Mouse (Mus musculus) limb, embryonic 15.5 days (tissue): ENCODE measurements around the gene BC055324. TPM values are rescaled to one million over a fixed set of nuclear protein-coding genes. Genes with fewer than 3 reads are reported as not detected.
A peak's percentile ranks its signal among the peaks of the same experiment; 100 is the strongest.
"Not testable (repeated sequence)": the region's sequence is repeated elsewhere in the genome, so short reads cannot be mapped to it uniquely, and the experiment has no call there.

Experiments
- ATAC-seq: fragments of 200-750 bp; cut with Nextera tagmentation; 2 replicates; pipeline ENCODE4 v1.8.0; 2017; ENCODE audit warnings: low read depth, moderate TSS enrichment; ENCODE audit not compliant: insufficient number of reproducible peaks, low FRiP score, low TSS enrichment
- H3K27ac ChIP-seq: fragments of 300-500 bp; sonication (generic); 2 replicates; pipeline ENCODE4 v1.5.1; 2015; ENCODE audit warnings: moderate library complexity, mild to moderate bottlenecking, inconsistent platforms
- H3K27me3 ChIP-seq: fragments of 300-500 bp; sonication (generic); 2 replicates; pipeline ENCODE4 v1.6.1; 2015; ENCODE audit warnings: inconsistent platforms
- H3K36me3 ChIP-seq: fragments of 300-500 bp; sonication (generic); 2 replicates; pipeline ENCODE4 v1.6.1; 2015; ENCODE audit warnings: inconsistent platforms
- H3K4me1 ChIP-seq: fragments of 300-500 bp; sonication (generic); 2 replicates; pipeline ENCODE4 v1.6.1; 2015; ENCODE audit warnings: inconsistent platforms
- H3K4me2 ChIP-seq: fragments of 300-500 bp; sonication (generic); 2 replicates; pipeline ENCODE4 v1.6.1; 2015; ENCODE audit warnings: mild to moderate bottlenecking, inconsistent platforms
- H3K4me3 ChIP-seq: fragments of 300-500 bp; sonication (generic); 2 replicates; pipeline ENCODE4 v1.5.1; 2015; ENCODE audit warnings: mild to moderate bottlenecking, inconsistent platforms
- H3K9ac ChIP-seq: fragments of 300-500 bp; sonication (generic); 2 replicates; pipeline ENCODE4 v1.6.1; 2015; ENCODE audit warnings: inconsistent platforms
- H3K9me3 ChIP-seq: fragments of 300-500 bp; sonication (generic); 2 replicates; pipeline ENCODE4 v1.6.1; 2016; ENCODE audit warnings: inconsistent platforms
- WGBS: fragments of 180-500 bp; shearing (Covaris S2); methylation state at CpG from one replicate; pipeline ENCODE4 v1.1.7; 2015; 5-methylcytosine and 5-hydroxymethylcytosine counted together
- polyA plus RNA-seq: library from polyadenylated mRNA; unstranded; fragments of >200 nt; fragmentation: Nextera tagmentation; extraction: Ambion mirVana; gene quantifications from 2 replicates; pipeline ENCODE4 v1.2.1, GENCODE M21; 2015

Gene BC055324
- 16.2 and 17.4 TPM in 2 replicates for polyA plus RNA-seq

- Histone ChIP-seq H3K9ac (peak within 1 kb of the TSS; percentile 64), H3K27me3 (no peaks in the 10 kb centered on the region), H3K27ac (peak within 1 kb of the TSS; percentile 85), H3K4me3 (peak within 1 kb of the TSS; percentile 81), H3K36me3 (peaks cover 6% of the 10 kb centered on the region; the same call in 1 of the 2 replicates), H3K9me3 (no peaks in the 10 kb centered on the region), H3K4me2 (peak within 1 kb of the TSS; percentile 64), H3K4me1 (peaks cover 7% of the 10 kb centered on the region; the same call in 1 of the 2 replicates)
- peak; percentile 94 for ATAC-seq
- WGBS: 3% methylated on average over 43 of the region's 43 CpGs
Observed at GRCm38 (mm10) chr1:163994721-163995608, at the start of gene BC055324, which contains the start of gene Mettl18. Gene BC055324 (minus strand): TSS chr1:163994796. Gene Mettl18 (plus strand): TSS chr1:163994889.

- H3K27ac ChIP-seq: no peak overlapping the region
- WGBS: 57% methylated on average over 3 of the region's 3 CpGs
- no peaks in the 10 kb centered on the region for H3K27me3 ChIP-seq
- no peaks in the 10 kb centered on the region for H3K36me3 ChIP-seq
- ATAC-seq: no peak
- H3K4me1 ChIP-seq: no peaks in the 10 kb centered on the region
- H3K4me2 ChIP-seq: no peak overlapping the region
- H3K4me3 ChIP-seq: no peak overlapping the region
- H3K9me3 ChIP-seq: no peaks in the 10 kb centered on the region
- no peak overlapping the region for H3K9ac ChIP-seq
Observed at GRCm38 (mm10) chr1:164043549-164043948, 49.0 kb upstream of the BC055324 start.

- Histone ChIP-seq H3K4me3 (no peak overlapping the region), H3K9me3 (no peaks in the 10 kb centered on the region), H3K4me2 (no peak overlapping the region), H3K9ac (no peak overlapping the region), H3K4me1 (no peaks in the 10 kb centered on the region), H3K36me3 (no peaks in the 10 kb centered on the region), H3K27ac (no peak overlapping the region), H3K27me3 (no peaks in the 10 kb centered on the region)
- WGBS: 75% methylated on average over 10 of the region's 10 CpGs
- no peak for ATAC-seq
Observed at GRCm38 (mm10) chr1:164040385-164041135, 46.0 kb upstream of the BC055324 start.

GRCm38 (mm10) chr1:164027416-164027815, 32.8 kb upstream of the BC055324 start:
- Histone ChIP-seq H3K27ac (no peak overlapping the region), H3K4me1 (no peaks in the 10 kb centered on the region), H3K9ac (no peak overlapping the region), H3K27me3 (no peaks in the 10 kb centered on the region), H3K36me3 (no peaks in the 10 kb centered on the region), H3K9me3 (no peaks in the 10 kb centered on the region), H3K4me2 (no peak overlapping the region), H3K4me3 (no peak overlapping the region)
- WGBS: 56% methylated on average over 5 of the region's 5 CpGs
- no peak for ATAC-seq

GRCm38 (mm10) chr1:164025685-164026084, 31.1 kb upstream of the BC055324 start:
- Histone ChIP-seq H3K4me1 (no peaks in the 10 kb centered on the region), H3K4me3 (no peak overlapping the region), H3K4me2 (no peak overlapping the region), H3K36me3 (no peaks in the 10 kb centered on the region), H3K27me3 (no peaks in the 10 kb centered on the region), H3K9me3 (no peaks in the 10 kb centered on the region), H3K9ac (no peak overlapping the region), H3K27ac (no peak overlapping the region)
- no peak for ATAC-seq
- 87% methylated on average over 4 of the region's 4 CpGs for WGBS

GRCm38 (mm10) chr1:164022106-164022505, 27.5 kb upstream of the BC055324 start:
- not testable (repeated sequence) for H3K27me3 ChIP-seq, ATAC-seq
- 73% methylated on average over 5 of the region's 5 CpGs for WGBS

GRCm38 (mm10) chr1:164020746-164021145, 26.1 kb upstream of the BC055324 start:
- H3K27me3 ChIP-seq, H3K4me1 ChIP-seq, H3K9me3 ChIP-seq, H3K4me2 ChIP-seq, H3K36me3 ChIP-seq, H3K4me3 ChIP-seq, H3K27ac ChIP-seq, H3K9ac ChIP-seq, ATAC-seq: not testable (repeated sequence)
- 87% methylated on average over 3 of the region's 3 CpGs for WGBS

More at GRCm38 (mm10) chr1:164022106-164022505, 27.5 kb upstream of the BC055324 start:
- not testable (repeated sequence) for H3K4me1 ChIP-seq, H3K9ac ChIP-seq, H3K9me3 ChIP-seq, H3K36me3 ChIP-seq, H3K4me3 ChIP-seq, H3K27ac ChIP-seq, H3K4me2 ChIP-seq

- H3K9me3 ChIP-seq: no peaks in the 10 kb centered on the region
- 78% methylated on average over 6 of the region's 6 CpGs for WGBS
- no peak for ATAC-seq
Observed at GRCm38 (mm10) chr1:164019789-164020188, 25.2 kb upstream of the BC055324 start.

GRCm38 (mm10) chr1:164018221-164018896, 23.8 kb upstream of the BC055324 start:
- Histone ChIP-seq H3K9me3 (no peaks in the 10 kb centered on the region), H3K9ac (no peak overlapping the region), H3K27ac (no peak overlapping the region), H3K4me1 (no peaks in the 10 kb centered on the region), H3K36me3 (no peaks in the 10 kb centered on the region), H3K4me2 (no peak overlapping the region), H3K4me3 (no peak overlapping the region), H3K27me3 (no peaks in the 10 kb centered on the region)
- no peak for ATAC-seq
- WGBS: 78% methylated on average over 16 of the region's 16 CpGs

More at GRCm38 (mm10) chr1:164019789-164020188, 25.2 kb upstream of the BC055324 start:
- Histone ChIP-seq H3K4me3 (no peak overlapping the region), H3K27ac (no peak overlapping the region), H3K4me1 (no peaks in the 10 kb centered on the region), H3K27me3 (no peaks in the 10 kb centered on the region), H3K36me3 (no peaks in the 10 kb centered on the region), H3K9ac (no peak overlapping the region), H3K4me2 (no peak overlapping the region)

- no peak overlapping the region for H3K9ac ChIP-seq
- H3K9me3 ChIP-seq: no peaks in the 10 kb centered on the region
- WGBS: 52% methylated on average over 1 of the region's 1 CpGs
- H3K4me1 ChIP-seq: no peaks in the 10 kb centered on the region
- no peak overlapping the region for H3K27ac ChIP-seq
- no peak for ATAC-seq
- no peaks in the 10 kb centered on the region for H3K27me3 ChIP-seq
- H3K4me3 ChIP-seq: no peak overlapping the region
- no peaks in the 10 kb centered on the region for H3K36me3 ChIP-seq
- no peak overlapping the region for H3K4me2 ChIP-seq
Observed at GRCm38 (mm10) chr1:164014616-164015015, 20.0 kb upstream of the BC055324 start.

GRCm38 (mm10) chr1:164009235-164009634, 14.6 kb upstream of the BC055324 start:
- Histone ChIP-seq H3K4me2 (no peak overlapping the region), H3K9me3 (no peaks in the 10 kb centered on the region), H3K4me3 (no peak overlapping the region), H3K27me3 (no peaks in the 10 kb centered on the region), H3K27ac (no peak overlapping the region), H3K36me3 (no peaks in the 10 kb centered on the region), H3K9ac (no peak overlapping the region), H3K4me1 (no peaks in the 10 kb centered on the region)
- no peak for ATAC-seq
- 44% methylated on average over 2 of the region's 2 CpGs for WGBS
